Mouse (Mus musculus): Measurements from ENCODE around the gene Crygc.
"Not testable (repeated sequence)": the region's sequence is repeated elsewhere in the genome, so short reads cannot be mapped to it uniquely, and the experiment has no call there.

The Crygc gene

GRCm38 (mm10) chr1:65052140-65052539, 21.3 kb downstream of the Crygc start:
- no peak for DNase-seq (ENCODE audit: low spot score)

DNA sequence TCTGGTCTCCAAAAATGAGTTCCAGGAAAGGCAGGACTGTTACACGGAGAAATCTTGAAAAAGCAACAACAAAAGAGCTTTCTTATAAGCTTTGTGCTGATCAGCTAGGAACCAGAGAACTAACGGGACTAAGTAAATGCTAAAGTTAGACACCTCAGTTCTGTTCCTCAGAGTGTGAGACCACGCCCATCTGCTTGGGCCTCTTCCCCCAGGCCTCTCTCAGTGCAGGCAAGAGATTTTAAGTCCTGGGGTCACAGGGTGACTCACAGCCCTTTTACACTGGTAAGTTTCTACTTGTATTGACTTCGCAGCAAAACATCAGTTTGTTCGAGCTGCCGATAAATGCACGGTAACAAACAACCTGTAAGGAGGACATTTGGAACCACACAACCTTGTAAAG, 21.8 kb downstream of the Crygc start:
- DNase-seq (ENCODE audit: low spot score), result no peak

DNA sequence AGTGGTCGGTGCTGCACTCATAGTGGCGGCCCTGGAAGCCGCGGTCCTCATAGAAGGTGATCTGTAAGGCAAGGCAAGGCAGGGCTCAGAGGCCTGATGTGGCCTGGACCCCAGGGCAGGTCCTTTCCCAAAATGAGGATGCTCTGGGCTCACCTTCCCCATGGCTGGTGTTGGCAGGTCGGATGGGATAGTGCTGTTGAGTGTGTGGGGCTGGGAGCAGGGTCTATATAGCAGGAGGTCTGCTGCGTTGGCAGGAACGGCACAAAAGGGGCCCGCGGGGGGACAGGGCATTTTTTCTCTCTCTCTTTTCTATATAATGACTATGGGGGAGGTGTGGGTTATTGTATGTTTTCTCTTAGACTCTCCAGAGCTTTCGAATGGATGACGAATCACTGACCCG, 22.5 kb downstream of the Crygc start, which contains the start of gene Cryge:
TSS of gene Cryge (minus strand) at position 198 of the 400 bp plus-strand sequence.
- DNase-seq (ENCODE audit: low spot score), result not testable (repeated sequence)

DNA sequence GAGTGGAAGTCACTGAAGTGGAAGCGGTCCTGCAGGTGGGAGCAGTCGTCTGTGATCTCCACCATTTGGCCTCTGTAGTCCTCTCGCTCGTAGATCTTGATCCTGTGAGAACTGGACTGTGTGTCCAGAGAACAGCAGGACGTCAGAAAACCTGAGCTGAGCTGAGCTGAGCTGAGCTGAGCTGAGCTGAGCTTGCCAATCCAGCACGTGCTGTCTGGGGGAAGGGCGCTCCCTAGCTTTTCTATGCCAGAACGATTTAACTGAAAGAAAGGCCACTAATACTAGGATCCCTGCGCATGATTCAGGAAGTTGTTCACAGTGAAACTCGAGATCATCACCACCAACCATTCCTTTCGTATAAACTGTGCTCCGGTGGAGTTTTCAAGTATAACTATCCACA, 24.7 kb downstream of the Crygc start:
- peak; percentile 28 for DNase-seq (ENCODE audit: low spot score)

- DNase-seq (ENCODE audit: low spot score), result no peak
These were observed 26.9 kb downstream of the Crygc start for GRCm38 (mm10) chr1:65046401-65047109.

DNA sequence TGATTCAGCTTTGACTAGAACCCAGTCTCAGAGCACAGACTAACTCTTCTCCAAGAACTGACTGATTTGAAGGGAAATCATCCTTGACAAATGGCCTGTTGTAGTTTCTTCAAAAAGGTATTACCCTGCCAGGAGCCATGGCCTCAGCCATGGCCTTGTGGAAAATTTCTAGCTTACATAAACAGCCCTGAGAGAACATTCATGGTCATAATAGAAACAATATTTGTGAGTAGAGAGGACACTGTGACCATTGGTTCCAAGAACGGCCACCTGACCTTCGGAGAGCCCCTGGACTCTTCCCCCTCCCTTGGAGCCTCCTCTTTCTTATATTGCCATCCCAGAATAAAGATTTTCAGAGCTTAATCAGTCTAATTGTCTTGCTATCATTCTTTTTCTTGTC, 30.1 kb downstream of the Crygc start:
- no peak for DNase-seq (ENCODE audit: low spot score)

GRCm38 (mm10) chr1:65041837-65042236, 31.7 kb downstream of the Crygc start:
- DNase-seq (ENCODE audit: low spot score), result no peak

- DNase-seq (ENCODE audit: low spot score), result peak; percentile 45
These were observed 32.7 kb downstream of the Crygc start for GRCm38 (mm10) chr1:65040806-65041205.

- no peak for DNase-seq (ENCODE audit: low spot score)
These were observed 33.8 kb downstream of the Crygc start for GRCm38 (mm10) chr1:65039679-65040078.

GRCm38 (mm10) chr1:65037542-65037941, 35.9 kb downstream of the Crygc start:
- no peak for DNase-seq (ENCODE audit: low spot score)

GRCm38 (mm10) chr1:65035513-65035912, 38.0 kb downstream of the Crygc start:
- DNase-seq (ENCODE audit: low spot score), result no peak

DNA sequence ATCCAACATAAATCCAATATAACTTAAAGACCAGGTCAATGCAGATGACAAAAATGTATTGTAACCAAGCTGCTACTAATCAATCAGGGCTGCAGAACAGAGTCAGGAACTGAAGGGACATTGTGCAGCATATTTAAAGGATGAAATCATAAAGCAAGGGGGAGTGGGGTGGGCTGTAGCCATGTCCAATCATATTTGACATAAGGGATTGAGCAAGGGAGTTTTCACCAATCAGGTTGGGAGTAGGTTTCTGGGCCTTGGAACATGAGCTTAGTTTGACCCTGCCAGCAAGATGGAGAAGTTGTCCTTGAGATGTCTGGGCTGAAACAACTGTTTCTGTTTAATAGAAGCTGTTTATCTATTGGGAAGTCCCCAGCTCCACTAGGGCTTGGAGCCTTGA, 40.8 kb downstream of the Crygc start, which contains the start of gene Akr1cl:
TSS of gene Akr1cl (minus strand) at position 119 of the 400 bp plus-strand sequence.
- DNase-seq (ENCODE audit: low spot score), result no peak

DNA sequence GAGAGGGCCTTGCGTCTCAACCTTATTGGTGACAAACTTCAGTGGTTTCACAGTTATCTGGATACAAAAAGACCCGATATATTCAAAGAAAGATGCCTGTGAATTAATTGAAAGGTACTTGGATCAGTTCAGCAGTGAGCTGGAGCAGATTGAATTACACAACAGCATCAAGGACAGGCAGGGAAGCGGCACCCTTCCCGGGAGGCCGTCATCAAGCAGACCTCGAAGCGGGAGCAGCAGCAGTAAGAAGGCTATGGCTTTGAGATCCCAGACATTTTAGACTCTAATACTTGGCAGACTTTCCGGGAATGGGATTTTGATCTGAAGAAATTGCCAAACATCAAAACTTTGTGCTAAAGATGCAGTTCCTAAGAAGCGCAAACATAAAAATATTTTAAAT, 45.3 kb downstream of the Crygc start:
- DNase-seq (ENCODE audit: low spot score), result no peak
